Mouse (Mus musculus): Measurements from ENCODE around the gene G430095P16Rik.

GRCm38 (mm10) chr8:84682257-84682656, 40.5 kb upstream of the G430095P16Rik start:
- TF ChIP-seq CTCF (IDR thresholded peaks at IDR 0.05; ENCODE audit: low read depth) (no peak), EP300 (IDR thresholded peaks at IDR 0.05; ENCODE audit: low read depth) (no peak)
